Mouse (Mus musculus) forebrain, embryonic 10.5 days (tissue): ENCODE data around the gene Slc22a14. TPM values are rescaled to one million over a fixed set of nuclear protein-coding genes. Genes with fewer than 3 reads are reported as not detected.
"Not testable (repeated sequence)": the region's sequence is repeated elsewhere in the genome, so short reads cannot be mapped to it uniquely, and the experiment has no call there.

ENCODE experiments used
- DNase-seq: peaks from one replicate; pipeline ENCODE4 v3.0.0-alpha.2; 2017; ENCODE audit warnings: low spot score; ENCODE audit errors: extremely low spot score
- H3K27ac ChIP-seq: fragments of 300-500 bp; sonication (generic); 2 replicates; pipeline ENCODE4 v1.5.1; 2016; ENCODE audit warnings: mild to moderate bottlenecking
- H3K27me3 ChIP-seq: fragments of 300-500 bp; sonication (generic); 2 replicates; pipeline ENCODE4 v1.6.1; 2016; ENCODE audit warnings: mild to moderate bottlenecking; ENCODE audit not compliant: poor library complexity, severe bottlenecking
- H3K36me3 ChIP-seq: fragments of 300-500 bp; sonication (generic); replicated peaks from 2 replicates; pipeline ENCODE4 v1.6.1; 2016; ENCODE audit warnings: mild to moderate bottlenecking, moderate library complexity
- H3K4me1 ChIP-seq: fragments of 300-500 bp; sonication (generic); 2 replicates; pipeline ENCODE4 v1.6.1; 2016
- H3K4me3 ChIP-seq: fragments of 300-500 bp; sonication (generic); 2 replicates; pipeline ENCODE4 v1.5.1; 2016; ENCODE audit warnings: mild to moderate bottlenecking, moderate library complexity
- H3K9me3 ChIP-seq: fragments of 300-500 bp; sonication (generic); 2 replicates; pipeline ENCODE4 v1.6.1; 2016; ENCODE audit warnings: mild to moderate bottlenecking, moderate library complexity
- WGBS: fragments of 180-500 bp; shearing (Covaris S2); methylation state at CpG from one replicate; pipeline ENCODE4 v1.1.7; 2016; 5-methylcytosine and 5-hydroxymethylcytosine counted together
- polyA plus RNA-seq: library from polyadenylated mRNA; unstranded; fragments of >200 nt; fragmentation: Nextera tagmentation; extraction: Ambion mirVana; gene quantifications from 2 replicates; pipeline ENCODE4 v1.2.1, GENCODE M21; 2016

Gene Slc22a14
- polyA plus RNA-seq, 1 experiment from 2014 or later, result not detected

- Histone ChIP-seq H3K9me3 (no peaks in the 10 kb centered on the region), H3K36me3 (peaks cover 7% of the 10 kb centered on the region), H3K4me3 (no peak overlapping the region), H3K27me3 (no peaks in the 10 kb centered on the region), H3K4me1 (no peaks in the 10 kb centered on the region), H3K27ac (no peak overlapping the region)
- no peak for DNase-seq
- 100% methylated on average over 1 of the region's 1 CpGs for WGBS
These were observed 56.3 kb downstream of the Slc22a14 start for GRCm38 (mm10) chr9:119309067-119309466.

- H3K9me3 ChIP-seq, result no peaks in the 10 kb centered on the region
- H3K36me3 ChIP-seq, result peaks cover 35% of the 10 kb centered on the region
- no peak overlapping the region for H3K27ac ChIP-seq
- H3K4me3 ChIP-seq, result no peak overlapping the region
- WGBS, result 95% methylated on average over 7 of the region's 7 CpGs
- H3K27me3 ChIP-seq, result no peaks in the 10 kb centered on the region
- no peaks in the 10 kb centered on the region for H3K4me1 ChIP-seq
- no peak for DNase-seq
These were observed 59.5 kb downstream of the Slc22a14 start for GRCm38 (mm10) chr9:119305863-119306262.

DNA sequence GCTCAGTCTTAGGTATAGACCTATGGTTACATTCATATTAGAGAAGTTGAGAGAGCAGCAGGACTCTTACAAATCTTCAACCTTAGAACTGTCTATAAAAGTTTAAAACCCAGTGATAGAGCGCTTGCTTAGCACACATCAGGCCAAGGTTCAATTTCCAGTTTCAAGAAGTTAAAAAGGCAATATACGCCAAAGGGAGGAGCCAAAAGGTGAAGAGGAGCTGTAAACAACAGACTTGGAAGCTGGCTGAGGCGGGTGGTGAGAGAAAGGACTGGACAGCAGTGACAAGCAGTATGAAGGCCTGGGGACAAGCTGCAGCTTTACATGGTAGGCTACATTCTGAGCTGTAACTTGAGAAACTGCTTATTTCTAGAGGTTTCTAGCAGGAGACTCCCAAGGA, 66.8 kb downstream of the Slc22a14 start:
- Histone ChIP-seq H3K4me1 (no peaks in the 10 kb centered on the region), H3K27ac (no peak overlapping the region), H3K9me3 (no peaks in the 10 kb centered on the region), H3K27me3 (no peaks in the 10 kb centered on the region), H3K36me3 (peaks cover 48% of the 10 kb centered on the region), H3K4me3 (no peak overlapping the region)
- 94% methylated on average over 3 of the region's 3 CpGs for WGBS
- DNase-seq, result no peak

- Histone ChIP-seq H3K27ac (no peak overlapping the region), H3K4me1 (no peaks in the 10 kb centered on the region), H3K36me3 (peaks cover 46% of the 10 kb centered on the region), H3K4me3 (no peak overlapping the region), H3K27me3 (no peaks in the 10 kb centered on the region), H3K9me3 (no peaks in the 10 kb centered on the region)
- WGBS, result 88% methylated on average over 6 of the region's 6 CpGs
- no peak for DNase-seq
These were observed 67.7 kb downstream of the Slc22a14 start for GRCm38 (mm10) chr9:119297696-119298095.

DNA sequence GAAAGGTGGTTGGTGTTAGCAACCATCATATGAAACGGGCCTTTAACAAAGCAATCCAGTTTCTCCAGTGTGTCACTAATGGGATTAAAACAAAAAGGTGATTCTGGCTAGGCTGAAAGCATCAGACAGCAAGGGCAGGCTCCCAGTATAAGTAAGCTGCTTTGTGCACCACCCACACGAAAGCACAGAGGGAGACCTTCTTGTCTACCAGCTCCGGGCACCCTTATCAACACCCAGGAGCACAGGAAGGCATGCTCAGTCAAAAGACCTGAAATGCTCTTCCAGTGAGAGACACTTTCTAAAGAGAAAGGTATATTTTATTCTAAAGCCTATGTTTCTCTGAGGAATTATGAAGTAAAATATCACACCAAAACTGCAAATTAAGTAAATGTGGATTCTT, 74.6 kb downstream of the Slc22a14 start:
- WGBS, result 87% methylated on average over 3 of the region's 3 CpGs
- H3K4me1 ChIP-seq, result no peaks in the 10 kb centered on the region
- no peak overlapping the region for H3K4me3 ChIP-seq
- no peaks in the 10 kb centered on the region for H3K27me3 ChIP-seq
- H3K27ac ChIP-seq, result no peak overlapping the region
- no peak for DNase-seq
- peaks cover 49% of the 10 kb centered on the region for H3K36me3 ChIP-seq
- H3K9me3 ChIP-seq, result no peaks in the 10 kb centered on the region

- 89% methylated on average over 5 of the region's 5 CpGs for WGBS
- H3K4me1 ChIP-seq, result no peaks in the 10 kb centered on the region
- H3K27ac ChIP-seq, result no peak overlapping the region
- H3K36me3 ChIP-seq, result peaks cover 67% of the 10 kb centered on the region
- no peaks in the 10 kb centered on the region for H3K27me3 ChIP-seq
- no peak for DNase-seq
- no peak overlapping the region for H3K4me3 ChIP-seq
- no peaks in the 10 kb centered on the region for H3K9me3 ChIP-seq
These were observed 84.3 kb downstream of the Slc22a14 start for GRCm38 (mm10) chr9:119280894-119281682.

- Histone ChIP-seq H3K27me3 (no peaks in the 10 kb centered on the region), H3K4me3 (no peak overlapping the region), H3K36me3 (peaks cover 54% of the 10 kb centered on the region), H3K27ac (no peak overlapping the region), H3K9me3 (no peaks in the 10 kb centered on the region), H3K4me1 (no peaks in the 10 kb centered on the region)
- no peak for DNase-seq
- WGBS, result 96% methylated on average over 5 of the region's 5 CpGs
These were observed 87.3 kb downstream of the Slc22a14 start for GRCm38 (mm10) chr9:119278031-119278430.

DNA sequence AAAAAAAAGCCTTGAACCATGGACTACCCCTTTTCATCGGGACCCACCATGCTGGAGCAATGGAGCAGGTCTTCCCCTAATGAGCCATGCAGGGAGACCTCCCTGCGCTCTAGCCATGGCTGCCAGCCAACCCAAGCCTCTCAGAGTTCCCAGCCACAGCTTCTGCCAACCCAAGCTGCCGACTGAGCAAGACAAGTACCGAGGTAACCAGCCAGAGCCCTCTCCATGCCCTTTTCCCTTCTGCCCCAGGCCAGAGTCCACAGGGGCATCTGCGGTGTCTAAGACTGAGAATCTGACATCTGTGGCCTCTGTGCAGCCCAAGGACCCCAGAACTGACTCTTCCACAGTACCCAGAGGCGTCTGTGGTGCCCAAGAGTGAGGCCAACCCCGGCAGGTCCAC, 89.0 kb downstream of the Slc22a14 start:
- H3K27me3 ChIP-seq, result no peaks in the 10 kb centered on the region
- WGBS, result 88% methylated on average over 7 of the region's 7 CpGs
- H3K4me3 ChIP-seq, result no peak overlapping the region
- H3K4me1 ChIP-seq, result no peaks in the 10 kb centered on the region
- peaks cover 50% of the 10 kb centered on the region for H3K36me3 ChIP-seq
- no peak for DNase-seq
- no peaks in the 10 kb centered on the region for H3K9me3 ChIP-seq
- H3K27ac ChIP-seq, result 0 out of 2 replicates have a peak overlapping the region, but pooled peaks have one; percentile 31

- not testable (repeated sequence) for H3K4me1 ChIP-seq, H3K9me3 ChIP-seq, H3K4me3 ChIP-seq, DNase-seq, H3K27me3 ChIP-seq, H3K27ac ChIP-seq
- 96% methylated on average over 5 of the region's 5 CpGs for WGBS
- H3K36me3 ChIP-seq, result peaks cover 44% of the 10 kb centered on the region
These were observed 90.5 kb downstream of the Slc22a14 start for GRCm38 (mm10) chr9:119274814-119275213.

DNA sequence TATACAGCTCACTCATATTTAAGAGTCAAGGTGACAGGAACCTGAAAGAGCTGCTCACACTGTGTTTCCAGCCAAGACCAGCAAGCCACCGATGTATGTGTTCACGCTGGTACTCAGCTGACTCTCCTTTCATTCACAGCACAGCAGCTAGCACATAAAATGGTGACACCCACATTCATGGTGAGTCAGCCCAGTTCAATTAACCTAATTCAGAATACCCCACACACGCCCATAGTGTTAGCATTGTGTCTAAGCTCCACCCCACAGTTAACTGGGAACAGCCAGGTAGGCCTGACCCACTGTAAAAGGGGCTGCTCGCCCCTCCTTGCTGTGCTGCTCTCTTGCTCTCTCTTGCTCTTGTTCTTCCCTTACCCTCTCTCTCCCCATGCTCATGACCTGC, 93.9 kb downstream of the Slc22a14 start:
- DNase-seq, result no peak
- Histone ChIP-seq H3K4me3 (no peak overlapping the region), H3K4me1 (no peaks in the 10 kb centered on the region), H3K27me3 (no peaks in the 10 kb centered on the region), H3K27ac (no peak overlapping the region), H3K36me3 (peaks cover 44% of the 10 kb centered on the region), H3K9me3 (no peaks in the 10 kb centered on the region)
- WGBS, result 86% methylated on average over 4 of the region's 4 CpGs

- DNase-seq, result no peak
- Histone ChIP-seq H3K4me1 (no peaks in the 10 kb centered on the region), H3K9me3 (no peaks in the 10 kb centered on the region), H3K27me3 (no peaks in the 10 kb centered on the region), H3K36me3 (peaks cover 68% of the 10 kb centered on the region), H3K27ac (no peak overlapping the region), H3K4me3 (no peak overlapping the region)
- 95% methylated on average over 11 of the region's 11 CpGs for WGBS
These were observed 96.7 kb downstream of the Slc22a14 start for GRCm38 (mm10) chr9:119268588-119269145.

DNA sequence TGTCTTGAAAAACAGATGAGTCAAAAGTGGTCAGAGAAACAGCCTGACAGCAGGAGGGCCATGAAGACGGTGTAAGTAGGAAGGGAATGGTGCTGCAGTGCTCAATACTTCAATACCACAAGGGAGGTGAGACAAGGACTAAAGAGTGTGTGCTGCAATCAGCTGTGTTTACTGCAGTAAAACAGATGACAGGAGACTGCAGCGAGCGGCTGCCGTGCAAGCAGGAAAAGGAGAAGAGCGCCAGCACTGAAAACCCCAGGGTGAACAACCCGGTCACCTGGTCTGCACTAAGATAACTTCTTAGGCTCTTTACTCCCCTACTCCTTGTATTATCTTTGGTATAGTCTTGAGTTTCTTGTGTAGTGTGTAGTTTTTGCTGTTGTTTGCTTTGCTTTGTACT, 97.2 kb downstream of the Slc22a14 start:
- Histone ChIP-seq H3K4me3 (no peak overlapping the region), H3K36me3 (peaks cover 74% of the 10 kb centered on the region), H3K27ac (no peak overlapping the region), H3K27me3 (no peaks in the 10 kb centered on the region), H3K4me1 (no peaks in the 10 kb centered on the region), H3K9me3 (no peaks in the 10 kb centered on the region)
- 94% methylated on average over 6 of the region's 6 CpGs for WGBS
- no peak for DNase-seq

DNA sequence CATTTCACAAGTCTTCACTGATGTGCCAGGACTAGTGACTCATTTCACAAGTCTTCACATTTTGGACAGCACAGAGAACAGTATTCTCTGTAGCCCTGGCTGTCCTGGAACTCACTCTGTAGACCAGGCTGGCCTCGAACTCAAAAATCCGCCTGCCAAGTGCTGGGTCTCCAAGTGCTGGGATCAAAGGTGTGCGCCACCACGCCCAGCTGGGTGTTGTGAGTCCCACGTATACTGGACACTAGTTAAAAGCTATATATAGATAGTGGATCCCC, 99.3 kb downstream of the Slc22a14 start:
- peaks cover 81% of the 10 kb centered on the region for H3K36me3 ChIP-seq
- not testable (repeated sequence) for H3K27me3 ChIP-seq, H3K4me1 ChIP-seq, H3K27ac ChIP-seq, H3K4me3 ChIP-seq, DNase-seq, H3K9me3 ChIP-seq
- WGBS, result 91% methylated on average over 5 of the region's 5 CpGs
